Mouse (Mus musculus) monocyte, adult 2 months (primary cell): ENCODE data around the gene Caps2.
"Not testable (repeated sequence)": the region's sequence is repeated elsewhere in the genome, so short reads cannot be mapped to it uniquely, and the experiment has no call there.

ENCODE experiments used
- DNase-seq, 2 experiments: peaks; one replicate each; pipeline ENCODE4 v3.0.0; 2022; ENCODE audit warnings: low spot score in 2 of 2, low read depth in 1 of 2

Gene Caps2

GRCm38 (mm10) chr10:112163168-112163766, at the start of gene Caps2:
TSS of gene Caps2 (plus strand) at chr10:112163621.
- no peak for DNase-seq

GRCm38 (mm10) chr10:112125090-112125489, 38.3 kb upstream of the Caps2 start:
- DNase-seq, result not testable (repeated sequence)

- not testable (repeated sequence) for DNase-seq
These were observed 35.7 kb upstream of the Caps2 start for GRCm38 (mm10) chr10:112127682-112128230.

GRCm38 (mm10) chr10:112132194-112132593, 31.2 kb upstream of the Caps2 start:
- no peak for DNase-seq

GRCm38 (mm10) chr10:112138050-112138870, 25.2 kb upstream of the Caps2 start:
- peak; percentile 1 to 19 for DNase-seq

GRCm38 (mm10) chr10:112138871-112139430, 24.5 kb upstream of the Caps2 start:
- no peak for DNase-seq

GRCm38 (mm10) chr10:112139834-112140233, 23.6 kb upstream of the Caps2 start:
- no peak for DNase-seq

GRCm38 (mm10) chr10:112159882-112160560, 3.4 kb upstream of the Caps2 start, which contains the start of gene Glipr1l3:
TSS of gene Glipr1l3 (minus strand) at chr10:112160327.
- DNase-seq, result peak; percentile 21 to 58

- DNase-seq, result not testable (repeated sequence)
These were observed 13.6 kb downstream of the Caps2 start for GRCm38 (mm10) chr10:112177027-112177426.

GRCm38 (mm10) chr10:112193919-112194318, 30.5 kb downstream of the Caps2 start:
- not testable (repeated sequence) for DNase-seq

GRCm38 (mm10) chr10:112203463-112203862, 40.0 kb downstream of the Caps2 start:
- DNase-seq, result no peak

GRCm38 (mm10) chr10:112227073-112227472, 63.7 kb downstream of the Caps2 start:
- no peak for DNase-seq

- not testable (repeated sequence) for DNase-seq
These were observed 65.8 kb downstream of the Caps2 start for GRCm38 (mm10) chr10:112229091-112229843.

- not testable (repeated sequence) for DNase-seq
These were observed 69.3 kb downstream of the Caps2 start for GRCm38 (mm10) chr10:112232733-112233132.

- not testable (repeated sequence) for DNase-seq
These were observed 72.0 kb downstream of the Caps2 start for GRCm38 (mm10) chr10:112235396-112235940.

- no peak for DNase-seq
These were observed 84.9 kb downstream of the Caps2 start for GRCm38 (mm10) chr10:112248273-112248672.

- DNase-seq, result no peak
These were observed 100.0 kb downstream of the Caps2 start for GRCm38 (mm10) chr10:112263467-112263866.
